Mouse (Mus musculus) cerebellum, postnatal 4 days (tissue): ENCODE measurements around the gene Dhodh.

Experiments
- DNase-seq, 2 experiments: peaks; one replicate each; pipeline ENCODE4 v3.0.0; 2022; ENCODE audit warnings: low spot score in 2 of 2, mixed read lengths in 1 of 2

Gene Dhodh

GRCm38 (mm10) chr8:109608271-109609152, at the start of gene Dhodh:
TSS of gene Dhodh (minus strand) at chr8:109608673.
- DNase-seq: peak; percentile 92 to 93

GRCm38 (mm10) chr8:109656860-109657259, 48.4 kb upstream of the Dhodh start:
- DNase-seq: no peak

- peak in 1 of 2 experiments; percentile 21 for DNase-seq
These were observed 42.3 kb upstream of the Dhodh start for GRCm38 (mm10) chr8:109650801-109651200.

DNA sequence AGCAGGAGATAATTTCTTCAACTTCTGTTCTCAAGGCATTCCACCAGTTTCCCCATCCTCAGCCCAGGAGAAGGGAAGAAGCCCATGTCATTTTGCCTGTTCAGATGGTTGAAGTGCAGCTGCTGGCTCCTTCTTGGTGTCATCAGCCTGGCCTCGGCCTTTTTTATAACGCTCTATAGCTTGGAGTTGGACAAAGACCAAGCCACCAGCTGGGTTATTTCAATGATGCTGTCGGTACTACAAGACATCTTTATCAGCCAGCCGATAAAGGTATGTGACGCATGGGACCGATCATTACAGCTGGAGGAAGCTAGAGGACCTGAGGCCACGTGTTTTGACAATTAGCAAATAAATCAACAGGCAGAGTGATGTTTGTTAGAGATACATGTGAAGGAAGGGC, 40.0 kb upstream of the Dhodh start:
- no peak for DNase-seq

DNA sequence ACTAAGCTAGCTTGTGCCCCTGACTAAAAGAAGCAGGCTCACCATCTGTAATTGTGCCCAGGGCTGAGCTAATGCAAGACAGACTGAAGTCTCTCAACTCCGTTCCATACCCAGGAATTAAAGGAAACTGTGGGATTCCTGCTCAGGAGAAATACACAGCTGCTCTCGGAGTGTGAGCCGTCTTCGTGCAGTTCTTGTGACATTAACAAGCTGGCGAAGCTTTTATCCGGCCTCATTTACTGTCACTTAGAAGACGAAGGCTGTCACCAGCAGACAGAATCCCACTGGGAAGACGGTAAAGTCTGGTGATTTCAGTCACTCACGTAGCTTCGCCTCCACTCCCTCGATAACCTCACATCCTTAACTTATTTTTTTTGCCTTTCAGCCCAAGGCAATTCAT, 38.9 kb upstream of the Dhodh start:
- DNase-seq: no peak

GRCm38 (mm10) chr8:109641236-109641635, 32.8 kb upstream of the Dhodh start:
- no peak for DNase-seq

- DNase-seq: no peak
These were observed 31.9 kb upstream of the Dhodh start for GRCm38 (mm10) chr8:109640410-109640809.

- no peak for DNase-seq
These were observed 30.4 kb upstream of the Dhodh start for GRCm38 (mm10) chr8:109638851-109639250.

DNA sequence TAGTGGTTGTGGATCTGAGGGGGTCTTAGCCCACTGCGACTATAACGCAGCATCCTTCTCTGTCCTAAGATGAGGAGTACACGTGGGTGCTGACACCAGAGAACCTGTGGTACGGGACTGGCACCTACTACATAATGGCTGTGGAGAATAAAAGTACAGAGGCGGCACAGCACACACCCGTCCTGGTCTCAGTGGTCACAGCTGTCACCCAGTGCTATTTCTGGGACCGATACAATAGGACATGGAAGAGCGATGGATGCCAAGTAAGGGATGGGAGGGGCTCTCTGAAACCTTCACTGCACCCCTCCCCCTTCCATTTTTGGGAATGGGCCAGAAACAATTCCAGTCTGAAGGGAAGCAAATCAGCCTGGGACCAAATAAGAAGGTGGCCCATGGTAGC, 26.7 kb upstream of the Dhodh start:
- DNase-seq: no peak

DNA sequence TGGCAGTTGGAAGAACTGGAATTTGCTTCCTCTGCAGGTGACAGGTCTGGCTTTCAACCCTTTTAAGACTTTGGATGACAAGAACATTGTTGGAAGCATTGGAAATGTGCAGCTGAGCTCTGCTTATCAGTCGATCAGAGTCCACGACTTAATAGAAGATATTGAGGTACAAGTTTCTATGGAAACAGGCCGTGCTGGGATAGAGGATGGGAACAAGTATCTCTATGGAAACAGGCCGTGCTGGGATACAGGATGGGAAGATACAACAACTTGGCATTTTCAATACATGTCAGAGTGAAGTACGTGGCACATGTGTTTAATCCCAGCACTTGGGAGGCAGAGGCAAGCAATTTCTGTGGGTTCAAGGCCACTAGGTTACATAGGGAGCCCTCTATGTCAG, 24.0 kb upstream of the Dhodh start:
- DNase-seq: no peak

GRCm38 (mm10) chr8:109628638-109629037, 20.2 kb upstream of the Dhodh start:
- DNase-seq: no peak

DNA sequence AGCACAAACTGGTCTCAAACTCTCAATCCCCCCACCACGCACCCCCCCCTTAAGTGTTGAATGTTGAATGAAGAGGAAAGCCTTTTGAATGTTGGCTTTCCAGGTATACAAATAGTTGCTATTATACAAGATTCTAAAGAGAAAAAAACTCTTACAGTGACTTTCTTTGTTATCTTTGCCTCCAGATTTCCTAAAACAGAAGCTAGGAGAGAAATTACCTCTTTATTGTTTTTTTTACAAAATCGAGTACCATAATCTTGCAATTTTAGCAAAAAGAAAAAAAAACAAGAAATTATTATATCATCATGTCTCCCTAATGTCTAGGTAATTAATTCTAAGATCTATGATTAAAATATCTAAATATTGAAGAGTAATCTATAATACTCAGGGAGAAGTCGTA, 7.1 kb upstream of the Dhodh start:
- no peak for DNase-seq

DNA sequence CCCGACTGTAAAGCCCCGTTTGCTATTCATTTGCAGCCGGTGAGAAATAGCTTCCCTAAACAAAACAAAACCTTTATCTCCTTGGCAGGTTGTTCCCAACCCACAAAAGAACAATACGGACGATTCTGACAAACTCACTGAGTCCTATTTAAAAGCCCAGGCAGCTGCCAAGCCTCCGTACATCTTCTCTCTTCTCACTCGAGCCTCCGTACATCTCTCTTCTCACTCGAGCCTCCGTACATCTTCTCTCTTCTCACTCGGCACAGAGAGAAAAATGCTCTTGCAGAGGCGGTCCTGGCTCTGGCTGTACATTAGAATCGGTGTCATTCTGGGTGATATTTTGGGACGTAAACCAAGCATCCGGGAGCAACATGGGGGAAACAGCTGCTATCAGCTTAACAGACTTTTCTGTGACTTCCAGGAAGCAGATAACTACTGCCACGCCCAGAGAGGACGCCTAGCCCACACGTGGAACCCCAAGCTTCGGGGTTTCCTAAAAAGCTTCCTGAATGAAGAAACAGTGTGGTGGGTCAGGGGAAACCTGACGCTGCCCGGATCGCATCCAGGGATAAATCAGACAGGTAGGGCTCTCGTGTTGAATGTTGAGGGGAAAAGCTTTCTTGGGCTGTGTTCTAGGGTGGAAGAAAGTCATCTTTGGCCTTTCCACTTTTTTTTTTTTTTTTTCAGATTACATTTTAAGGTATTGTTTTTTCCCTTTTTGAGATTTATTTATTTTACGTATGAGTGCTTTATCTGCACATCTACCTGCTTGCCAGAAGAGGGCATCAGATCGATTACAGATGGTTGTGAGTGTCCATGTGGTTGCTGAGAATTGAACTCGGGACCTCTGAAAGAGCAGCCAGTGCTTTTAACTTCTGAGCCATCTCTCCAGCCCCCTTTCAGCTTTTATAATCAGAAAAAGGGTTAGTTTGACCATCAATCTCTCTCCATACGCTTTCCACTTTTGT, 6.1 kb upstream of the Dhodh start, which contains the start of gene Pkd1l3:
Gene Pkd1l3, plus strand, starts transcription at position 275 of the 968 bp plus-strand sequence.
- DNase-seq: no peak

DNA sequence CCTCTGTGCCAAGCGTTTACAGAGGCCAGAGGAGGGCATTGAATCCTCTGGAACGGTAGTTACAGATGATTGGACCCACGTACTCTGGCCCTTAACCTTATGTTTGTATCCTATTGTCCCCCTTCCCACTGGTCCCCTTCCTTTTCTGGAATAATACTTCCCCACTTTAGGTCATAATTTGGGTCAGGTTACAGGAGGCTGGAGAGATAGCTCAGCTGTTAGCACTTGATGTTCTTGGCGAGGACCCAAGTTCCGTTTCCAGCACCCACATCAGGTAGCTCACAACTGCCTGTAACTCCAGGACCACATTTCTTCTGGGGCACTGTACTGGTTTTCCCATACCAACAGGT, 655 bp upstream of the Dhodh start:
- DNase-seq: no peak

DNA sequence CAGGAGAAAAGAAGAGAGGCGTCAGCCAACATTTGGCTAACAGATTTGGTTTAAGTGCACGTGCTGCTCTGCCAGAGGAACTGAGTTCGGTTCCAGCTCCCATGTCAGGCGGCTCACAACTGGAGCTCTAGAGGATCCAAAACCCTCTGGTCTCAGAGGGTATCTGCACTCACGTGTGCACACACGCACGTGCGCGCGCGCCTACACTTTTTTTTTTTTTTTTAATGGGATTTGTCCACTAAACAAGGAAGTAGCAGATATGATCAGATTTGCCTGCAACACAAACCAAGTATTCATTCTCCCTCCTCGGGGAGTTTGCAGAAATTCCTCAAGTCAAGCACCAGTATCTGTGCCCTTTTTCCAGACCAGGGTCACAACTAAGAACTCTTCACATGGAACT, 823 bp downstream of the Dhodh start:
- DNase-seq: no peak

DNA sequence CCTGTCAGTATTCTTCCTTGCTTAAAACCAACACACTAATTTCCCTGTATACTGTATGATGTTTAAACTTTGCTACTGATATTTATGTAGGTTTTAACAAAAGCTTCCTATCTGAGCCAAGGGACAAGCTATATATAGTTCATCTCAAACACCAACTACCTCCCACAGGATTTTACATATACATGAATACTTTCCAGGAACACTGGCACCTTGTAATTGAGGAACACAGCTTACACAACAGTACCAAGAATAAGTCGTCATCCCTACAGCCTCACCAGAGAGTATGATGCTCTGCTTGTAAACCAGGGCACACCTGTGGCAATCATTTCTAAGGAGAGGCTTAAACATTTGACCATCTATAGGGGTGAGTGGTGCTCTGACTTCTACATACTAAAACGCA, 1.7 kb downstream of the Dhodh start:
- no peak for DNase-seq

DNA sequence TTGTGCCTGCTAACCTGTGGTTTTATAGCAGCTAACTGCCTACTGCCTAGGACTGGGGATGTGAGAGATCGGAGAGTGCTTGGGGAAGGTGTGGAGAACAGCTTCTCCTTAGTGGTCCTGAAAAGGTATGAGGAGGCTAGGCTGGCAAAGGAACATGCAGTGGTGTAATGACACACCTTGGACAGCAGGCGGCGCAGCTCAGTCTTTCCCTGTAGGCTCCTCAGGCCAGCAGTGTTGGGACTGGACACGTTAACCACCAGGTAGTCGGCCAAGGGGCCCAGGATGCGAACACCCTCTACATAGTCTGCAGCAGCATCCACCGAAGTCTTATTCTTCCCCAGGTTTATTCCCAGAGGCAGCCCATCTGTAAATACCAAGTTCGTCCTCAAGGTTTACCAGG, 12.6 kb downstream of the Dhodh start:
- peak in 1 of 2 experiments; percentile 32 for DNase-seq

DNA sequence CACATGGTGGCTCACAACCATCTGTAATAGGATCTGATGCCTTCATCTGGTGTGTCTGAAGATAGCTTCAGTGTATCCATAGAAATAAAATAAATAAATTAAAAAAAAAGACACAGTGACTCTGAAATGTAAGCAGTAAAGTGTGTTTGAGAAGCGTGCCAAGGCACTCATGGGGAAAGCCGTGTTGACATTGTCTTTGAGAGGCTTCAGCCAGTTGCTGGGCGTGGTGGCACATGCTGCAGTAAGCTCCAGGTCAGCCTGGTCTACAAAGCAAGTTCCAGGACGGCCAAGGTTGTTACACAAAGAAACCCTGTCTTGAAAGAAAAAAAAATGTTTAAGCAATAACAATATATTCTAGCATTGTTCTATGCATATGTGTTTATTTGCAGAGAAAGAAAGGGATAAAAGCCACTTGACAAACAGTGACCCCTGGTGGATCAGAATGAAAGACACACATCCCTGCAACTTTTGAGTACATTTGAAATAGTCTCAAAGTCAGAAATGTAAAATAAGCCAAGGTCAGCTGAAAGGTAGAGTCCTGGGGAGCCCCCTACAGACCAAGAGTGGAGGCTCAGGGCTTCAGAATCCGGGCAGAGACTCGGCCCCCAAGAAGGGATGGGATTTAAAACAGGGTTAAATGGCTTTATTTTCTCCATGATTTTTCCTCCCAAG, 15.2 kb downstream of the Dhodh start:
- no peak for DNase-seq

- DNase-seq: no peak
These were observed 16.3 kb downstream of the Dhodh start for GRCm38 (mm10) chr8:109592164-109592563.

DNA sequence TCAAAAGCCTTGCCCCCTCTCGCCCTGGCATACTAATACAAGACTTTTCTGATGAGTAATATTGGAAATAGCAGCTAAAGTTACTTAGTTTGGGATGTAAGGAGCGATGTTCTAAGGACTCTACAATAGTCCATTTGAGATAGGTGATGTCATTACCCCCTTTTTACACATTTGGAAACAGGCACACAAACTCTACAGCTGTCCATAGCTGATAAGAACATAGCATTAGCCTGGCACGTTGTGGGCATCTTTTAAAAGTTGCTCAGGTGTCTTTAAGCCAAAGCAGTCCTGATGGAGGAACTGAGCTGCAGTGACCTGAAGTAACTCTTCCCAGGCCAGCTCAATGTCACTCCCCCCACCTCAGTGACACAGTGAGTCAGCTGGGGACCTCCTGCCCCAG, 17.1 kb downstream of the Dhodh start:
- no peak for DNase-seq

- no peak for DNase-seq
These were observed 17.6 kb downstream of the Dhodh start for GRCm38 (mm10) chr8:109590901-109591300.

GRCm38 (mm10) chr8:109586972-109587504, 21.4 kb downstream of the Dhodh start:
- DNase-seq: no peak
